Mouse (Mus musculus): ENCODE data around the gene Zfp933. TPM values are rescaled to one million over a fixed set of nuclear protein-coding genes. Genes with fewer than 3 reads are reported as not detected.
"Not testable (repeated sequence)": the region's sequence is repeated elsewhere in the genome, so short reads cannot be mapped to it uniquely, and the experiment has no call there.

The Zfp933 gene
- polyA plus RNA-seq (2012; rRNA removed) = 10.5 and 10.9 TPM in 2 replicates

- DNase-seq (ENCODE audit: extremely low spot score in 1 of 2, low spot score in 1 of 2) = peak; percentile 87 to 96
These were observed at the start of gene Zfp933 for GRCm38 (mm10) chr4:147847614-147848583. Gene Zfp933, minus strand, starts transcription at chr4:147848366.

- DNase-seq (ENCODE audit: extremely low spot score in 1 of 2, low spot score in 1 of 2) = peak; percentile 38 to 48
These were observed 49.2 kb upstream of the Zfp933 start for GRCm38 (mm10) chr4:147897348-147897747.

DNA sequence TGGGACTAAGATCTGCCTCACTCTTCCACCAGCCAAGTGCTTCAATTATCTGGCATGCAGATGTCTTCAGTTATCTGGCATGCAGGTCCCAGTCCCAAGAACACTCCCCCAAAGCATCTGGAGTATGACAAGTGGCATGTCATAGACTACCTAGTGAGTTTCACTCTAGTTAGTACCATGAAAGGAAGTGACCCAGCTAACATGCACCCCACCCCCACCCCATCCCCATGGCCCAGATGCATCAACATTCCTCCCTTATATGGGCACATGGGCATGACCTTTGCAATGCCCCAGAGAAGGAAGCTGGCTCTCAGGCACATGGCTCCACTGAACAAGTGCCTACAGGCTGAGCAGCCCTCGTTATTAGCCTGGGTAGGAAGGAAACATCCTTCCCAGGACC is 48.2 kb upstream of the Zfp933 start:
- DNase-seq (ENCODE audit: extremely low spot score in 1 of 2, low spot score in 1 of 2) = no peak

- no peak for DNase-seq (ENCODE audit: extremely low spot score in 1 of 2, low spot score in 1 of 2)
These were observed 47.7 kb upstream of the Zfp933 start for GRCm38 (mm10) chr4:147895815-147896330.

- no peak for DNase-seq (ENCODE audit: extremely low spot score in 1 of 2, low spot score in 1 of 2)
These were observed 42.2 kb upstream of the Zfp933 start for GRCm38 (mm10) chr4:147890341-147890740.

DNA sequence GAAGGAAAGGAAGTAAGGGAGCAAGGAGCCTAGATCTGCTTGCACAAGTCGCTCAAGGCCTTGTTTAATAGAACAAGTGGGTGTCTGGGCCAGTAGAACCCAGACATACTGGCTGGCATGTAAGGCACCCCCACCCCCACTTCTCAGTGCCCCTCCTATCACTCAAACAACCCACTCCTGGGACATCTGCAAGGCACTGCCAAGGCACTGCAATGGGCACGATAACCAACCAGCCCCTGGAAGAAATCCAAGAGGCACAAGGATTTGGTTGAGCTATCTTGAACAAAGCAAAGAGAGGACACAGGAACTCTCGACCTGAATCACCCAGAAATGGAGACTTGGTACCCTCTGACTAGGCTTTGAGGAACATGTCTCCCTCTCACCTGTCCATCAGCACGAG is 40.1 kb upstream of the Zfp933 start:
- DNase-seq (ENCODE audit: extremely low spot score in 1 of 2, low spot score in 1 of 2) = no peak

GRCm38 (mm10) chr4:147887277-147887676 is 39.1 kb upstream of the Zfp933 start:
- DNase-seq (ENCODE audit: extremely low spot score in 1 of 2, low spot score in 1 of 2) = no peak

DNA sequence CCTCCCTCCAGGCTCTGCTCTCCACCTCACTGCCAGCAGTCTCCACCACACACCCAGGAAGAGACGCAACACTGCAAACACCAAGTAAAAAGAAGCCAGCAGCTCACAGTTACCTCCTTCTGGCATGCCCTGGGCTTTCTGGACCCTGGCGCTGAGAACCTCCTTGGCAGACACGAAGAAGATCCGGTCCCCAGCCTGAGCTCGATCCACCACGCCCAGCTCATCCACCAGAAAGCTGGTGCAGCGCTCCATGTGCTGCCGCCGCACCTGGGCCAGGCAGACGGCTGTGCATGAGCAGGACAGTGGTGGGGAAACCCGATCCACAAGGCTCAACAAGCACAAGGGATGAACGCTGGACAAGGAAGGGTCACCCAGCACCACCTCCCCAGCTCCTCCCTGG is 38.0 kb upstream of the Zfp933 start:
- DNase-seq (ENCODE audit: extremely low spot score in 1 of 2, low spot score in 1 of 2) = no peak

DNA sequence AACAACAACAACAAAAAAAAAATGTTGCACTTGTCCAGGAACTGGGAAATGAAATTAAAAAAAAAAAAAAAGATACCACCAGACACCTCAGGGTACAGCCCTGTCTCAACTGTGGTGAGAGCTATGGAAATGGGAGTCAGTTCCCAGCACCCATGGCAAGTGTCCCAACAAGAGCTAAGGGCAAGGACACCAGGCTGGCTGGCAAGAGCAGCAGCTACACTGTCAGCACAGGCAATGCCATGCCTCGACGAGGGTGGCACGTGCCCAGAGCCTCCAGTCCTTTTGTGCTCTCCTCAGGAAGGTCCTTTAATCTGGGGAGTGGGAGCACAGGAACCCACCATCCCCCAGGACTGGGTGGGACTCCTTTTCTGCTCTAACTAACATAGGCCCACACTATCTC is 36.0 kb upstream of the Zfp933 start:
- no peak for DNase-seq (ENCODE audit: extremely low spot score in 1 of 2, low spot score in 1 of 2)

GRCm38 (mm10) chr4:147883041-147883440 is 34.9 kb upstream of the Zfp933 start:
- DNase-seq (ENCODE audit: extremely low spot score in 1 of 2, low spot score in 1 of 2) = no peak

DNA sequence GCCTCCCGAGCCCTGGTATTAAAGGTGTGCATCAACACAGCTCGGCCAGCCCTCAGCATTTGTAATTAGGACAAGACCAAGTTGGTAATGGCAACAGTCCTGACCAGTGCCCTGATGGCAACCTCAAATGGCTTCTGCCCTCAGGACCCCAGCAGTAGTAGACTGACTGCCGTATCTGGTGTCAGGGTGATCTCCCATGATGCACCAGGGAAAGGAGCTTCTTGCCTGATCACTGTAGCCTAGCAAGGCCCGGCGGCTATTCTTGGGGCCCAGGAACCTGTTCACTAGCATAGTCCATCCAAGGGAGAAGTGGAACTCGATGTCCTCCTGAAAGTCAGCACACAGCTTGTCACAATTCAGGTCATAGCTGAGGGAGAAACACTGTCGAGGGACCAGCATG is 33.6 kb upstream of the Zfp933 start:
- no peak for DNase-seq (ENCODE audit: extremely low spot score in 1 of 2, low spot score in 1 of 2)

- DNase-seq (ENCODE audit: extremely low spot score in 1 of 2, low spot score in 1 of 2) = no peak
These were observed 31.7 kb upstream of the Zfp933 start for GRCm38 (mm10) chr4:147879865-147880264.

DNA sequence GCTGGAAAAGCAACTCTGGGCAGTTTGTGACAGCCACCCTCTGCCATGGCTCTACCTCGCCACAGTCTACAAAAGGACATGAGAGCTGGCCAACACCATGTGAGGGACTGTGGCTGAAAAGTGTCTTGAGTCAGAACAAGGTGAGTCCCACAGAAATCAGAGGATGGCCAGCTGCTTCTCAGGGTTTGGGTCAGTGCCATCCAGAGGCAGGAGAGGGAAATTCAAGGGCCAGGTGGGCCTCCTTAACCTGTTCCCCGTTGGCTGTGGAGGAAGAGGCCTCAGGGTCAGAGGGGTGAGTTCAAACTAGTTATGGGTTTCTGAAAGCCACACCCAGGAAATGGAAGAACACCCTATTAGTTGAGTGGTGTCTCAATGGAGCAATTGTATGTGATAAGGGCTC is 31.3 kb upstream of the Zfp933 start:
- DNase-seq (ENCODE audit: extremely low spot score in 1 of 2, low spot score in 1 of 2) = no peak

DNA sequence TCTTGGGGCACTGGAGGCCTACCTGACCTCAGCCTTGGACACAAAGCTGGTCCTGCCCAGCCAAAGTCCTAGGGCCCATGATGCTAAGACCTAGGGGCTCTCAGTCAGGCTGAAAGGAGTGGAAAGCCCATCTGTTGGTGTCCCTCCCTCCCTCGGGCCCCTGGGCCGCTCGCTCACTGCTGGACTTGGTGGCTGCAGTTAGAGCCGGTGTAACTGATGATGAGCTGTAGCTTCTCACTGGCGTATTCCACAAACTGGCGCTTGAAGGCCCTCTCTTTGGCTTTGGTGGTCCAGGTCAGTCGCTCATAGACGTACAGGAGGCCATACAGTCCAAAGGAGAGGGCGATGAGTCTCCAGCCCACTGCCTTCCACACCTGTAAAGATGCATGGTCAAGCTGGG is 30.4 kb upstream of the Zfp933 start:
- no peak for DNase-seq (ENCODE audit: extremely low spot score in 1 of 2, low spot score in 1 of 2)

GRCm38 (mm10) chr4:147875852-147876575 is 27.8 kb upstream of the Zfp933 start:
- no peak for DNase-seq (ENCODE audit: extremely low spot score in 1 of 2, low spot score in 1 of 2)

DNA sequence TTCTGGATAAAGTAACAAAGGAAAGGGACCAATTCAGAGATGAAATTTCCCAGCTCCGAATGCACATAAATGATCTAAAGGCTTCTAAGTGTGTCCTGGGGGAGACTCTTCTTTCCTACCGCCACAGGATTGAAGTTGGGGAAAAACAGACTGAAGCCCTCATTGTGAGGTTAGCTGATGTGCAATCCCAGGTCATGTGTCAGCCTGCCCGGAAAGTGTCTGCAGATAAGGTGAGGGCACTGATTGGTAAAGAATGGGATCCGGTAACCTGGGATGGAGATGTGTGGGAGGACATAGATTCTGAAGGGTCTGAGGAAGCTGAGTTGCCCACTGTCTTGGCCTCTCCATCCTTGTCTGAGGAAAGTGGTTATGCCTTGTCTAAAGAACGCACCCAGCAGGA is 21.1 kb upstream of the Zfp933 start:
- no peak for DNase-seq (ENCODE audit: extremely low spot score in 1 of 2, low spot score in 1 of 2)

DNA sequence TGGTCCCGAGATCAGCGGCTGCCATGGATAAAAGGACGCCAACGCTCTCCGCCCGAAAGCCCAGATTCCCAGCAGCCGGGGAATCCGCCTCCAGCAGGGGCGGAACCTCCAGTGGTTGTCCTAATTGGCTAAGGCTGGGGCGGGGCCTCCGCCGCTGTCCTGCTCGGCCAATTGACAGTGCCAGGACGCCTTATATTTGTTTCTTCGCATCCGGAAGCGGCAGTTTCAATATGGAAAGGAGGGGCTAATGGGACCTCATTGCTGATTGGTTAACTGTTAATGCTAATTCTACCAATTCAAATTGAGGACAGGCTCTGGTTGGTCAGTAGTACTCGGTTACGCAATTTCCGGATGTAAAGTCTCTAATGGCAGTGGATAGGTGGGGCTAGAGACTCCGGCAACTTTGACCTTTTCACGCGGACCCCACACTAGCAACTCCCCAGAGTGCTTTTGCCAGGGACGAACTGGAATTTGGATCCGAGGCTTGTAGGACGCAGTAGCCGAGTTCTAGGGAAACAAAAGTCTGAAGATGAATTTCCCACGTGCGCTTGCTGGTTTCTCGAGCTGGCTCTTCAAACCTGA is 20.4 kb upstream of the Zfp933 start, which contains the start of the genes Miip and Fv1:
TSS of gene Miip (minus strand) at position 367 of the 582 bp plus-strand sequence.
TSS of gene Fv1 (plus strand) at position 530 of the 582 bp plus-strand sequence.
- peak; percentile 98 for DNase-seq (ENCODE audit: extremely low spot score in 1 of 2, low spot score in 1 of 2)

DNA sequence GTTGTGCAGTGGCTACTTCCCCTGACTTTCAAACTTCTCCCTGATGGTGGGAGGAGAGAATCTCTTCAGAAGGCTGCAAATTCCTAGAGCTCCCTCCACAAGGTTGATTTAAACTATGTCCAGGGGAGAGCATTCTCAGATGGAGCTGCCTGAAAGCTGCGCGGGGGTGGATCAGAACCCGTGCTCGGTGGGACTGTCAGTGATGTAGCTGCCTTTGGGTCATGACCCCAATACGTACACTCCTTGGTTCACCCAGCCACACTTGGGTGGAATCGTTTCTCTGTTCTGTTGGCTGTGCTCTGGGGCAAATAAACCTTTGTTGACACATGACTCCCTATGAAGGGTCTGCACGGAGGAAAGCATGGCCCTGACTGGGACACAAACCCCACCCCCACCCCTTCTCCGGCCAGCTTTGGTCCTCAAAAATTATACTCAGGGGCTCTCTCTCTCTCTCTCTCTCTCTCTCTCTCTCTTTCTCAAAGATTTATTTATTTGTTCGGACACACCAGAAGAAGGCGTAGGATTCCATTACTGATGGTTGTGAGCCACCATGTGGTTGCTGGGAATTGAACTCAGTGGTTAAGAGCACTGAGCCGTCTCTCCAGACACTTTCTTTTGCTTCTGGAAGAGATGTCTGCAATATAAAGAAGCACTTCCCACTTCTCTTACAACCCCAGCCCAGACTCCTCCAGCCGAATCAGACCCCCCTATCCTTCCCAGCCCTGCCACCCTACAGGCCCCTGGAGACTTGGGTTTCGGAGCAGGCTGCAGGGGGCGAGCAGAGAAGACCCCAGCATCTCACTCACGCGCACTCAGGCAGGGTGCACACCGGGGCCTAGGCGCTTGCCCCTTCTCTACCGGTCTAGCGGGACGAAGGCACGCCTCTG is 19.6 kb upstream of the Zfp933 start:
- DNase-seq (ENCODE audit: extremely low spot score in 1 of 2, low spot score in 1 of 2) = peak in 1 of 2 experiments; percentile 22

DNA sequence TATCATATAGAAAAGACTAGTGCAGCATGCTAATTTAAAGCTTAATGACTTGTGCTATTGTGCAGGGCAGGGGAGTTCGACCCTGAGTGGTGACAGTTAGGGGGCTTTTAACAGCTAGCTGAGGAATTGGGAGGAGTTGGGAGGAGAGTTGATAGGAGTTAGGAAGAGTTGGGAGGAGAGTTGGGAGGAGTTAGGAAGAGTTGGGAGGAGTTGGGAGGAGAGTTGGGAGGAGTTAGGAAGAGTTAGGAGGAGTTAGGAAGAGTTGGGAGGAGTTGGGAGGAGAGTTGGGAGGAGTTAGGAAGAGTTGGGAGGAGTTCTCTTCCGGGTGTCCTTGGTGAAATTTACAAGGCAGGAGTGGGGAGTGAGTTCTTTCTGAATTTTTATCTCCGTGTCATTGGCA is 18.6 kb upstream of the Zfp933 start:
- DNase-seq (ENCODE audit: extremely low spot score in 1 of 2, low spot score in 1 of 2) = not testable (repeated sequence)

DNA sequence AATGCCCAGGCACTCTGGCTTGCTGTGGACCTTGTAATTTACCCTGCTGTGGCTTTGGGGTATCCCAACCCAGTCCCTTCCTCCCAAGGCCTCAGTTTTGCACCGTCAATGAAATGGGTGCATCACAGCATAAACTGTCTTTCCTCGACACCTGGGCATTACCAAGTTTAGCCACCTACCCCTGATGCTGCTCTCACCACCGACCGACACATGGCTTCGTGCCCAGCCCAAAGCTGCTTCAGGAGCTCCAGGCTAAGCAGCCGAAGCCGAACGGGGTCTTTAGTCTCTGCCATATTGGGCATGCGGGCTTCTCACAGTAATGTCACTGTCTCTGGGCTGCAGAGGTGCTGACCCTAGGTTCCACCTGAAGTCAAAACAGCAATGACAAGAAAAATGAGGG is 17.9 kb upstream of the Zfp933 start:
- DNase-seq (ENCODE audit: extremely low spot score in 1 of 2, low spot score in 1 of 2) = no peak
